Mouse (Mus musculus) liver, postnatal 0 days (tissue): ENCODE results near the gene Aebp1.

ENCODE experiments used
- CTCF ChIP-seq: sonication (generic); IDR thresholded peaks from 2 replicates; pipeline ENCODE4 v1.5.1; 2016; ENCODE audit warnings: antibody characterized with exemption, low read depth
- EP300 ChIP-seq: IDR thresholded peaks from 2 replicates; pipeline ENCODE4 v1.6.1; 2016; ENCODE audit warnings: antibody characterized with exemption, low read depth, mild to moderate bottlenecking

GRCm38 (mm10) chr11:5915429-5916177, 53.9 kb downstream of the Aebp1 start:
- TF ChIP-seq CTCF: no peak
- TF ChIP-seq EP300: no peak
